Mouse (Mus musculus): ENCODE results near the gene Antxr2.

Gene Antxr2

GRCm38 (mm10) chr5:98030902-98031641 lies at the start of gene Antxr2:
Gene Antxr2 (minus strand): TSS chr5:98031043.
- DNase-seq = peak; percentile 83

- DNase-seq = no peak
These were observed 45.8 kb upstream of the Antxr2 start for GRCm38 (mm10) chr5:98076612-98077011.

GRCm38 (mm10) chr5:98069191-98069590 lies 38.3 kb upstream of the Antxr2 start:
- DNase-seq = no peak

GRCm38 (mm10) chr5:98055275-98055674 lies 24.4 kb upstream of the Antxr2 start:
- no peak for DNase-seq

GRCm38 (mm10) chr5:98054834-98055233 lies 24.0 kb upstream of the Antxr2 start:
- peak in 1 of 2 experiments; percentile 12 for DNase-seq

- no peak for DNase-seq
These were observed 4.1 kb upstream of the Antxr2 start for GRCm38 (mm10) chr5:98034928-98035327.

- no peak for DNase-seq
These were observed 3.4 kb upstream of the Antxr2 start for GRCm38 (mm10) chr5:98034207-98034606.

GRCm38 (mm10) chr5:98032803-98033420 lies 2.1 kb upstream of the Antxr2 start:
- DNase-seq = peak; percentile 75 to 83

GRCm38 (mm10) chr5:98030091-98030901 lies 547 bp downstream of the Antxr2 start:
- peak; percentile 71 for DNase-seq

- DNase-seq = no peak
These were observed 3.0 kb downstream of the Antxr2 start for GRCm38 (mm10) chr5:98027688-98028389.

GRCm38 (mm10) chr5:98025921-98026320 lies 4.9 kb downstream of the Antxr2 start:
- no peak for DNase-seq

- DNase-seq = no peak
These were observed 6.3 kb downstream of the Antxr2 start for GRCm38 (mm10) chr5:98024545-98024944.

GRCm38 (mm10) chr5:98021518-98021917 lies 9.3 kb downstream of the Antxr2 start:
- DNase-seq = no peak

GRCm38 (mm10) chr5:98020658-98021057 lies 10.2 kb downstream of the Antxr2 start:
- DNase-seq = no peak

- DNase-seq = peak; percentile 49 to 57
These were observed 11.4 kb downstream of the Antxr2 start for GRCm38 (mm10) chr5:98019396-98019795.

GRCm38 (mm10) chr5:98018162-98018561 lies 12.7 kb downstream of the Antxr2 start:
- DNase-seq = peak; percentile 69 to 74

GRCm38 (mm10) chr5:98016247-98017203 lies 14.3 kb downstream of the Antxr2 start:
- peak; percentile 87 to 91 for DNase-seq

GRCm38 (mm10) chr5:98005751-98006150 lies 25.1 kb downstream of the Antxr2 start:
- no peak for DNase-seq

- DNase-seq = no peak
These were observed 31.5 kb downstream of the Antxr2 start for GRCm38 (mm10) chr5:97999261-97999824.

GRCm38 (mm10) chr5:97996500-97997176 lies 34.2 kb downstream of the Antxr2 start:
- no peak for DNase-seq

- DNase-seq = no peak
These were observed 35.0 kb downstream of the Antxr2 start for GRCm38 (mm10) chr5:97995881-97996280.

Data from B cell, adult 2 months (primary cell).